Comparison of ENCODE assay signal across 31 mouse cellular contexts in genomic region chr17:20074090-20074489, GRCm38 (mm10). TPM values are rescaled to one million over a fixed set of nuclear protein-coding genes. Genes with fewer than 3 reads are reported as not detected.
DNase-seq lines count a peak whose midpoint lies in the region; ATAC-seq and TF ChIP-seq lines count a peak whose summit lies in the region.
"Had no signal": no experiment of that assay in that cellular context is flagged by ENCODE, and none has a peak within 500 bp of the region (broad histone marks: within the 10 kb centered on the region; RNA-seq: fewer than 3 reads in every experiment).

No protein-coding gene starts in this region.

- H3K36me3 ChIP-seq in megakaryocyte, embryonic 14.5 days (replicated peaks; ENCODE audit: low read length): no peaks in the 10 kb centered on the region
- H3K36me3 ChIP-seq in midbrain, postnatal 0 days (ENCODE audit: insufficient read depth, low read length): no peaks in the 10 kb centered on the region
- H3K36me3 ChIP-seq: embryonic facial prominence, embryonic 13.5 days; embryonic facial prominence, embryonic 15.5 days; forebrain, embryonic 10.5 days; forebrain, embryonic 12.5 days; G1E had no signal

- peak overlapping the region; percentile 7 for H3K4me3 ChIP-seq in megakaryocyte, embryonic 14.5 days (replicated peaks)
- no peak overlapping the region for H3K4me3 ChIP-seq in midbrain, postnatal 0 days (ENCODE audit: low read depth, low read length)
- H3K4me3 ChIP-seq: embryonic facial prominence, embryonic 13.5 days; embryonic facial prominence, embryonic 15.5 days; erythroblast, embryonic 14.5 days; forebrain, embryonic 10.5 days; forebrain, embryonic 12.5 days had no signal

- H3K9ac ChIP-seq in midbrain, postnatal 0 days (replicated peaks; ENCODE audit: low read length, poor library complexity, severe bottlenecking): no peak overlapping the region
- H3K9ac ChIP-seq: embryonic facial prominence, embryonic 13.5 days; embryonic facial prominence, embryonic 15.5 days; forebrain, embryonic 12.5 days had no signal

- ATAC-seq in megakaryocyte, adult 5-6 weeks (ENCODE audit: poor library complexity, severe bottlenecking): no peak
- ATAC-seq in midbrain, postnatal 0 days (ENCODE audit: low FRiP score): no peak
- ATAC-seq: CD4-positive, CD25-positive, alpha-beta regulatory T cell, adult 4 months; forebrain, embryonic 14.5 days; forebrain, embryonic 16.5 days had no signal

- peak; percentile 73 for DNase-seq in heart, adult 11 months
- DNase-seq in heart, postnatal 14 days: no peak
- peak; percentile 47 for DNase-seq in large intestine, adult 2 months (ENCODE audit: low read depth, low spot score)
- DNase-seq in midbrain, postnatal 0 days (ENCODE audit: low spot score): no peak
- DNase-seq: adrenal gland, adult 2 months; adrenal gland, postnatal 10 days; adrenal gland, postnatal 25 days; B cell, adult 2 months; cerebellum, adult 11 months; cerebellum, adult 18-20 months; cerebellum, adult 8-10 months; cerebellum, adult 9-11 months; cerebellum, postnatal 14 days; cerebellum, postnatal 36 days; embryo, embryonic 11 days had no signal

- H3K4me1 ChIP-seq in megakaryocyte, embryonic 14.5 days: no peaks in the 10 kb centered on the region
- H3K4me1 ChIP-seq in midbrain, postnatal 0 days (ENCODE audit: insufficient read depth, low read length): no peaks in the 10 kb centered on the region
- H3K4me1 ChIP-seq: embryonic facial prominence, embryonic 13.5 days; embryonic facial prominence, embryonic 15.5 days; forebrain, embryonic 10.5 days; forebrain, embryonic 12.5 days had no signal

- intact Hi-C loops in heart, postnatal 14 days (cut with DNase I): no loop called here

- no peak overlapping the region for H3K27ac ChIP-seq in midbrain, postnatal 0 days (ENCODE audit: low read depth, low read length)
- H3K27ac ChIP-seq: embryonic facial prominence, embryonic 13.5 days; embryonic facial prominence, embryonic 15.5 days; forebrain, embryonic 10.5 days; forebrain, embryonic 12.5 days had no signal

- TF ChIP-seq CTCF in midbrain, postnatal 0 days (IDR thresholded peaks at IDR 0.05): no peak

- no peak overlapping the region for H3K4me2 ChIP-seq in midbrain, postnatal 0 days (ENCODE audit: low read depth, low read length, poor library complexity, severe bottlenecking)
- H3K4me2 ChIP-seq: embryonic facial prominence, embryonic 13.5 days; embryonic facial prominence, embryonic 15.5 days; forebrain, embryonic 12.5 days had no signal

- WGBS in large intestine, adult 2 months: 39% methylated on average over 6 of the region's 6 CpGs
- 78% methylated on average over 6 of the region's 6 CpGs for WGBS in midbrain, postnatal 0 days

- peaks cover 3% of the 10 kb centered on the region; the same call in 1 of the 2 replicates for H3K9me3 ChIP-seq in megakaryocyte, embryonic 14.5 days
- peaks cover 10% of the 10 kb centered on the region; the same call in 1 of the 2 replicates for H3K9me3 ChIP-seq in midbrain, postnatal 0 days (ENCODE audit: low read length)
- H3K9me3 ChIP-seq: embryonic facial prominence, embryonic 15.5 days had no signal

- no peaks in the 10 kb centered on the region for H3K27me3 ChIP-seq in megakaryocyte, embryonic 14.5 days (replicated peaks)
- H3K27me3 ChIP-seq in midbrain, postnatal 0 days (ENCODE audit: insufficient read depth, low read length): no peaks in the 10 kb centered on the region
- H3K27me3 ChIP-seq: CH12.LX; embryonic facial prominence, embryonic 13.5 days; embryonic facial prominence, embryonic 15.5 days; forebrain, embryonic 12.5 days had no signal

RNA-seq across cellular contexts. Expression of gene Vmn2r104, which starts 26.0 kb away (rescaled TPM):
- not detected for total RNA-seq in heart, postnatal 14 days (2021)
- polyA plus RNA-seq in megakaryocyte, embryonic 14.5 days (2012; ENCODE audit: insufficient read depth, low replicate concordance): 0.32 TPM in 1 of 2 replicates, not detected in the other
- not detected in 2 replicates for total RNA-seq in megakaryocyte, adult 5-6 weeks (2015)
- not detected in 2 replicates for total RNA-seq in megakaryocyte, adult 5-6 weeks (2017)
- not detected in 2 replicates for polyA plus RNA-seq in large intestine, adult 2 months (2012; rRNA removed)
- not detected in 2 replicates for total RNA-seq in midbrain, postnatal 0 days (2014; rRNA removed)
- not detected in 2 replicates for polyA plus RNA-seq in midbrain, postnatal 0 days (2015; fragmentation: Nextera tagmentation; extraction: Ambion mirVana)
- total RNA-seq: adrenal gland, adult 2 months; adrenal gland, postnatal 10 days; adrenal gland, postnatal 25 days; adrenal gland, postnatal 4 days; CH12.LX; common myeloid progenitor, adult 5-6 weeks had no signal
- polyA plus RNA-seq: adrenal gland, adult 2 months; brain, embryonic 14.5 days; CD4-positive, CD25-positive, alpha-beta regulatory T cell, adult 4 months; embryonic facial prominence, embryonic 11.5 days; embryonic facial prominence, embryonic 13.5 days; embryonic facial prominence, embryonic 15.5 days; erythroblast, embryonic 14.5 days; forebrain, embryonic 10.5 days; forebrain, embryonic 12.5 days; forebrain, embryonic 14.5 days; forebrain, embryonic 16.5 days; G1E had no signal

RNA-seq across cellular contexts. Expression of gene Fpr-rs7, which starts 39.9 kb away (rescaled TPM):
- total RNA-seq in heart, postnatal 14 days (2021): not detected
- not detected in 2 replicates for polyA plus RNA-seq in megakaryocyte, embryonic 14.5 days (2012; ENCODE audit: insufficient read depth, low replicate concordance)
- total RNA-seq in megakaryocyte, adult 5-6 weeks (2015): not detected in 2 replicates
- total RNA-seq in megakaryocyte, adult 5-6 weeks (2017): not detected in 2 replicates
- not detected in 2 replicates for polyA plus RNA-seq in large intestine, adult 2 months (2012; rRNA removed)
- not detected in 2 replicates for total RNA-seq in midbrain, postnatal 0 days (2014; rRNA removed)
- polyA plus RNA-seq in midbrain, postnatal 0 days (2015; fragmentation: Nextera tagmentation; extraction: Ambion mirVana): not detected in 2 replicates
- total RNA-seq: adrenal gland, adult 2 months; adrenal gland, postnatal 10 days; adrenal gland, postnatal 25 days; adrenal gland, postnatal 4 days; CH12.LX; common myeloid progenitor, adult 5-6 weeks; G1E had no signal
- polyA plus RNA-seq: adrenal gland, adult 2 months; brain, embryonic 14.5 days; CD4-positive, CD25-positive, alpha-beta regulatory T cell, adult 4 months; embryonic facial prominence, embryonic 11.5 days; embryonic facial prominence, embryonic 13.5 days; embryonic facial prominence, embryonic 15.5 days; erythroblast, embryonic 14.5 days; forebrain, embryonic 10.5 days; forebrain, embryonic 12.5 days; forebrain, embryonic 14.5 days; forebrain, embryonic 16.5 days; G1E had no signal

Comparison
In these comparisons a context has a peak if more than half of its experiments do, and no peak if none do; other contexts are left out.
1. DNase-seq: peak in heart, adult 11 months (single experiment) and large intestine, adult 2 months (single experiment); none in heart, postnatal 14 days (0 of 2) and midbrain, postnatal 0 days (single experiment).